Mouse (Mus musculus) embryonic facial prominence, embryonic 15.5 days (tissue): ENCODE measurements around the gene Gm29564. TPM values are rescaled to one million over a fixed set of nuclear protein-coding genes. Genes with fewer than 3 reads are reported as not detected.
"Not testable (repeated sequence)": the region's sequence is repeated elsewhere in the genome, so short reads cannot be mapped to it uniquely, and the experiment has no call there.

Experiments used
- ATAC-seq: fragments of 200-750 bp; cut with Nextera tagmentation; 2 replicates; pipeline ENCODE4 v1.8.0; 2017; ENCODE audit warnings: low read depth, moderate TSS enrichment; ENCODE audit not compliant: insufficient number of reproducible peaks, low FRiP score, low TSS enrichment
- H3K27ac ChIP-seq: fragments of 300-500 bp; sonication (generic); replicated peaks from 2 replicates; pipeline ENCODE4 v1.5.1; 2015; ENCODE audit warnings: mild to moderate bottlenecking, inconsistent platforms
- H3K27me3 ChIP-seq: fragments of 300-500 bp; sonication (generic); 2 replicates; pipeline ENCODE4 v1.6.1; 2015; ENCODE audit warnings: inconsistent platforms
- H3K36me3 ChIP-seq: fragments of 300-500 bp; sonication (generic); 2 replicates; pipeline ENCODE4 v1.6.1; 2015; ENCODE audit warnings: mild to moderate bottlenecking, inconsistent platforms
- H3K4me1 ChIP-seq: fragments of 300-500 bp; sonication (generic); 2 replicates; pipeline ENCODE4 v1.6.1; 2015; ENCODE audit warnings: inconsistent platforms
- H3K4me2 ChIP-seq: fragments of 300-500 bp; sonication (generic); replicated peaks from 2 replicates; pipeline ENCODE4 v1.6.1; 2015; ENCODE audit warnings: mild to moderate bottlenecking, inconsistent platforms
- H3K4me3 ChIP-seq: fragments of 300-500 bp; sonication (generic); replicated peaks from 2 replicates; pipeline ENCODE4 v1.5.1; 2015; ENCODE audit warnings: mild to moderate bottlenecking, inconsistent platforms
- H3K9ac ChIP-seq: fragments of 300-500 bp; sonication (generic); 2 replicates; pipeline ENCODE4 v1.6.1; 2015; ENCODE audit warnings: inconsistent platforms
- H3K9me3 ChIP-seq: fragments of 300-500 bp; sonication (generic); replicated peaks from 2 replicates; pipeline ENCODE4 v1.6.1; 2016; ENCODE audit warnings: inconsistent platforms
- WGBS: fragments of 180-500 bp; shearing (Covaris S2); methylation state at CpG from one replicate; pipeline ENCODE4 v1.1.7; 2015; 5-methylcytosine and 5-hydroxymethylcytosine counted together
- polyA plus RNA-seq: library from polyadenylated mRNA; unstranded; fragments of >200 nt; fragmentation: Nextera tagmentation; extraction: Ambion mirVana; gene quantifications from 2 replicates; pipeline ENCODE4 v1.2.1, GENCODE M21; 2015

Gm29564 gene
- not detected in 2 replicates for polyA plus RNA-seq

DNA sequence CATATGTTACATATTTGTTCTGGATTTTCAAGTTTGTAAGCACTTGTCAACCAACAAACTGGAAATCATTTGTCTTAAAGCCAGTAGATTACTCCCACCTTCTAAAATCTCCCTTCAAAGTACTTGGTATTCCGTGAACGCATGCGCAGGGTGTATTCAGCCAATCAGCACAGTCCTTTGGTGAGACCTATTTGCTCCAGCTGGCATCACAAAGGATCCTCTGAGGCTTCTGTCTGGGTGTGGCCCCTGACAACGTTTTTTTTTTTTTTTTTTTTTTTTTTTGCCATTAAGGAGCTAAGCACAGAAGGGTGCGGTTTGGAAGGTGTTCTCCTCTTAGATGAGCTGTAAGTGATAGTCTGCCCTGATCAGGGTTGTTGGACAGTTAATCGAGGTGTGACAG lies at the start of gene Gm29564:
TSS of gene Gm29564 (plus strand) at position 301 of the 400 bp plus-strand sequence.
- ATAC-seq, H3K36me3 ChIP-seq, H3K9ac ChIP-seq, H3K9me3 ChIP-seq, H3K4me2 ChIP-seq, H3K27ac ChIP-seq, H3K4me1 ChIP-seq, H3K27me3 ChIP-seq, H3K4me3 ChIP-seq: not testable (repeated sequence)
- WGBS, result no CpG with 5 or more reads among the region's 6 CpGs

Other genes with a start within 250 kb of the Gm29564 start
- gene Gm20867, start 249.8 kb upstream of the Gm29564 start, polyA plus RNA-seq, result not detected in 2 replicates